Mouse (Mus musculus): ENCODE measurements at regions not wholly inside any gene's neighbourhood (a gene's known extent, or its start where the extent isn't known, plus 50 kb on each side); places are given as distances from the start of the nearest gene placed in this dataset.
A peak's percentile ranks its signal among the peaks of the same experiment; 100 is the strongest.

DNA sequence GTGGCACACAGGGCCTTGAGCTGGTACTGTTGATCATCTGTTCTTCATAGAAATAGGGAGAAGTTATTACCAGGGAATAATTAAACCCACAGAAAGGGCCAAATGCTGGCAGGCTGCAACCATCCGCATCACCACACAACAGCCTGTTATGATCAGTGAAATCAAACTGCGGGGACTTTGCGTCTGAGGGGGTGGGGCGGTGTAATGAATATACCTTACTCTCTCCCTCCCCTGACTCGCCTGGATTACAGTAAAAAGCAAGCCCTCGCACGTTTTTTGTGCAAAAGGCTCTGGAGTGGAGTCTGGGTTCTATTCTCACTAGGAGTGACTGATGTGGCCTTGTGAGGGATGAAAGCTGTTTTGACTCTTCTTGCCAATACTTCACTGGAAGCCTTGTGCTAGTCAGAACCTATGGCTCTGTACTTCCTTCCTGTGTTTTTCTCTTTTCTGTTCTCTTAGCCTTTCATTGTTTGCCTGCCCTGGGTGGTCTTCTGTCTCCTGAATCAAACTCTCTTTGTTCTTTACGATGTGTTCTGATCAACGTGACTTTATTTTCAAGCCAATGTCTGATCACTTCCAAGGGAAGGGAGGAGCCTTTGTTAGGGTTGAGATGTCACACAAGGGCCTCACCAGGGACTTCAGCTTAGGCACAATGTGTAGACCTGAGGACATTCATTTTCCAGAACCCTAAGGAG, 172.4 kb downstream of the Dact1 start:
- no peak for DNase-seq

DNA sequence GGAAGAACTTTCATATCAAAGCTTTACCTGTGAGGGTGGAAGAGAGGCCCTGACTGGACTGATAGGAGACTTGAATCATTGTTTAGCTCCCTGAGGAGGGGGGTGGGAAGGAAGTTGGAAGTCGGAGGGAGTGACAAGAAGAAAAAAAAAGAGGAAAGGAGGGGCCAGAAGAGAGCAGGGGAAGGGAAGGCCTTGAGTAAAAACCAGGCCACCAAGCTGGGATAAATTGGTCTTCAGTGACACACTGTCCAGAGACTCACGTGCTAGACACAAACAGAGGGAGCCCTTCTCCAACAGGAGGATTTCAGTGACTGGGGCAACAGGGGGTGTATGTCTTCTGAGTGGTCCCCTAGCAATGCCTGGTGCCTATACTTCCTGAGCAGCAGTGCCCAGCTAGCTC, 172.9 kb downstream of the Dact1 start:
- no peak for DNase-seq

GRCm38 (mm10) chr12:71483536-71484165, 174.0 kb downstream of the Dact1 start:
- DNase-seq = no peak

DNA sequence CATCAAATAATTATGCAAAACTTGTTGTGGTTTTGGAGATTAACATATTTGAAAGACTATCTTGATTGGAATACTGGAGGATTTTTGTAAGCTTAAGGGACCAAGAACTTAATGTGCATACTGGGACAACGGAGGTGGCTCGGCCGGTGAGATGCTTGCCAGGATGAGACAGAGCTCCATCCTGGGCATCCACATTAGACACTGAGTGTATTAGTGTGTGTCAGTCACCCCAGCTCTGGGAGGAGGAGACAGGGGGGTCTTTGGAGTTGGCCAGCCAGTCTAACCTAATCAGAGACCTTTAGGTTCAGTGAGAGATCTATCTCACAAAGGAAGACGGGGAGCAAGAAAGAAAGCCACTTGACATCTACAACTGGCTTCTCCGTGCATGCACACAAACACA, 174.6 kb downstream of the Dact1 start:
- no peak for DNase-seq

GRCm38 (mm10) chr12:71486078-71486477, 176.4 kb downstream of the Dact1 start:
- no peak for DNase-seq

DNA sequence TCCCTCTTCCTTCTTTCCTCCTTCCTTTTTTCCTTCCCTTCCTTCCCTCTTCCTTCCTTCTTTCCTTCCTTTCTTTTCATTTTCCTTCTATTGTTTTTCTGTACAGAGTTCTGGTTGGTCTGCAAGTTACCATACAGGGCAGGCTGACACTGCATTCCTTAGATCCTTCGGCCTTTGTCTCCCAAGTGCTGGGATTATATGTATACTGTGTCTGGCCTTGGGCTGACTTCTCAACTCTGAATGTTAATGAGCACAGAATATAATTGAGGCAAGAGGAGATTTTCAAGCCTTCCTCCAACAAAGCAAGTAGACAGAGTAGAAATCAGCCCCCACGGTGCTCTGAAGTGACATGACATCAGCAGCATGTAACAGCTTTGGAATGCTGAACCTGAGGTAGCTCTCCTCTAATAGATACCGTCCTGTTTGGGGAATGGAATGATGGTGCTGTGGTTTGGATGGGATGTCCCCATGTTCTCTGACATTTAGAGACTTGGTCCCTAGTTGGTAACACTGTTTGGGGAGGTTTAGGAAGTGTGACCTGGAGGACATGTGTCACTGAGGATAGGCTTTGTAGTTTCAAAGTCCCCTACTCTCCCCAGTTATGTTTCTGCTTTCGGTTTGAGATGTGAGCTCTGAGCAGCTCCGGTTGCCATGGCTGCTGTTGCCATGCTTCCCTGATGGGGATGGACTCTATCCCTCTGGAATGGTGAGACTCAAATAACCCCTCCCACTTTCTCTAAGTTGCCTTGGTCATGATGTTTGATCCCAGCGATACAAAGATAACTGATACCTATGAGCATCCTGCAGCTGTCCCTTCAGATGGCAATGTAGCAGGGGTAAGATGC, 178.1 kb downstream of the Dact1 start:
- DNase-seq = no peak

- no peak for DNase-seq
These were observed 179.6 kb downstream of the Dact1 start for GRCm38 (mm10) chr12:71489295-71489694.

DNA sequence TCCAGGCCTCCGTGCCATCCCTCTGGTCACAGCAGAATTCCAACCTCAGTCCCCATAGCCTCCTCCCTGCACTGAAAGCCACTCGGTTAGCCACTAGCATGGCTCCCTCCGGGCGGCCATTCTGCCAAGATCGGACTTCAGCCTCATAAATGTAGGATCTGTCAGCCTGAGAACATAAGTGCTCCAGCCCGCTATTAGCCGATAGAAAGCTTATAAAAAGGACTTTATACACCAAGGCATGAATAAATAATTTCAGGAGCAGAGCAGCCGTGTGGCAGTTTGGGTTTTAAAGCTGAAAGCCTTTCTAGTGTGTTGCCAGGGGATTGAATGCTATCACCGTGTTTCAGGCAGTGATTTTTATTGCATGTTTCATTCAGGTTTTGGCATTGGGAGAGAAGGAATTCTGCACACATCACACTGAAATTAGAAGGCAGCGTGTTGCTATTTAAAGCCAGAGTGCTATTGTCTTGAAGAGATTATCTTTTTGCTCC, 185.2 kb downstream of the Dact1 start:
- no peak for DNase-seq

GRCm38 (mm10) chr12:71498246-71499029, 188.8 kb downstream of the Dact1 start:
- peak; percentile 10 to 23 for DNase-seq

- no peak for DNase-seq
These were observed 191.7 kb downstream of the Dact1 start for GRCm38 (mm10) chr12:71501299-71501810.

DNA sequence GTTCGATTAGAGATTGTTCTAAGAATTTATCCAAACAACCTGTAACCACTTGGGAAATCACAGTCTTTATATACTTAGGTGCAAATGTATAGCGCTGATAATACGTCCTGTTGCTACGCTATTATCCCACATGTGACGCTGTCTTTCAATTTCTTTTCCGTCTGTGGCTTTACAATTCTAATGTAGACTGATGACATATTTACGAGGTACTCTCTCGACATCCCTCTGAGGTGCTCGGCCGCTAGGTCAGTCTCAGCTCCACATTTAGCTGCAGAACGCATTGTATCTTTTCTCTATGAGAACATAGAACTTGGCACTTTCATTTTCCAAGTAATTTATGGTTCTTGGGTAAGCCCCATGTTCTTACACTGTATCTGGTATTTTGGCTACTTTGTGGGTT, 193.6 kb downstream of the Dact1 start:
- no peak for DNase-seq

- DNase-seq = no peak
These were observed 196.5 kb downstream of the Dact1 start for GRCm38 (mm10) chr12:71506206-71506605.

DNA sequence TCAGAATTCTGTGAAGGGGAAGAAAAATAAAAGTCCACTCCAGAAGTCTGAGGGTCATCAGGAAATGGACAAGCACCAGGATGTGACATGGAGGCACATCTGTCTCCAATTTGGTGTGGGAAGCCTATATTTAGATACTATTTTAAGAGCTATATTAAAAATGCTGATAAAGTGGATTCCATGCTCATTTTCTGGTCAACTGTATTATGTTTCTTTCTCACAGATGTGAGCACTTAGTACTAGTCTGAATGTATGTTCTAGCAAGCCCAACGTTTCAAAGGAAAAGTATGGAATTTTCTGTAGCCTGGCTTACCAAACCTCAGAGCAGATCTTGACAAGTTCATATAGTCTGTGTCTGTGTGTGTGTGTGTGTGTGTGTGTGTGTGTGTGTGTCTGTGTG, 197.0 kb downstream of the Dact1 start:
- no peak for DNase-seq

DNA sequence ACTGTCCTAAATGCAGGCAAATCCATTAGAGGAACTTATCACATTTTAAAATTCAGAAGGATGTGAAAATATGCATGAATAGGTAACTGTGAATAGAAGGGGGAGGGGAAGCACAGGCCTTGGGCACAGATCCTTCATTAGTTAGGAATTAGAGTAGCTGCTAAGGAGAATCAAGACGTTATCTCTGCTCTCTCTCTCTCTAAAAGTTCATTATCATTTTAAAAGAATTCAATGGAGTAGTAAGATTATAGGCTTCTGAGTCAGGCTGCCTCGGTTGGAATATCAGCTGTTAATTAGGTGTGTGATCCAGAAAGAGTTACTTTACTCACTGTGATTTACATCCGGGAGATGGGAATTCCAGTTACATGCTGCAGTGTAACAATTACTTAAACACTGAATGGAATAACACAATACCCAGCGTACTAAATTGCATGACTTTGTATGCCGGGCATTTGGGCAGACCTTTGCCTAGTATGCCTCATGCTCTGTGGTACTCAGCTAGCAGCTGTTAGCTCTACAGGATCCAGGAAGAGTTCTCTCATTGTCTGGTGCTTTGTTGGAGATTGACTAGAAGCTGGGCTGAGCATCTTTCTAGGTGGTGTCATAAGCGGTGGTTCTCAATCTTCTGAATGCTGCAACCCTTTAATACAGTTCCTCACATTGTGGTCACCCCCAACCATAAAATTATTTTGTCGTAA, 203.4 kb downstream of the Dact1 start:
- no peak for DNase-seq

- no peak for DNase-seq
These were observed 209.8 kb downstream of the Dact1 start for GRCm38 (mm10) chr12:71519520-71519919.

DNA sequence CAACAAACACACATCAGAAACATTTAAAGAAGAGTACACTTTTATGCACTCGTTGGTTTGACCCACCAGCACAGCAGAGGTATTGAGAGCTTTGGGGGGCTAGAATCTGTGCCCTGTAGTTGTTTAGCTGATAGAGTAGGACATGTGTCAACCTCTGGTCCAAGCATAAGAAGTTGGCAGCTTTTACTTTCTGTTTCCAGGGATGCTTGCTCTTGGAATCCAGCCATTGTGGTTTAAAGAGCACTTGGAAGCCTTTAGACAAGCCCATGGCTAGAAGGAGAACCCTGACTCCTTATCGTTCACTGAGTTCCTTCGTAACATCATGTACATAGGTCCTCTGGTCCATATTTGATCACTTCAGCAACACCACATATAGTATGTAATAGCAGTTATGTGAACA, 212.3 kb downstream of the Dact1 start:
- no peak for DNase-seq

DNA sequence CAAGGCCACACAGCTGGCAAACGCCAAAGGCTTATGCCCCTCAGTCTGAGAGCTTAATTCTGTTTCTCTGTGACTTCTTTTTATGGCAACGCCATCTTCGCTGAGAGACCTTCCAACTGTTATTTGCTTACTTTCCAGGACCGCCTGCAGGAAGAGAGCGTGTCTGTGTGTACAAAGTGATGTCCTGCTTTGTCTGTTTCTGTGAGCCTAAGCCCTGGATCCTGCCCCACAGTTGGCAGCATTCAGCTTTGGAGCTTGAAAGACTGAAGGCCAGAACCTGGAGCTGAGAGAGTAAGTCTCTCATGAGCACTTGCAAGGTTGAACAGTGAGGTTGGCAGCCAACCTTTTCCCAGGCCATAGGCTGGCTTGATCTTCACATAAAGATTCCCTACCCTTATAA, 212.8 kb downstream of the Dact1 start:
- peak; percentile 3 to 7 for DNase-seq

DNA sequence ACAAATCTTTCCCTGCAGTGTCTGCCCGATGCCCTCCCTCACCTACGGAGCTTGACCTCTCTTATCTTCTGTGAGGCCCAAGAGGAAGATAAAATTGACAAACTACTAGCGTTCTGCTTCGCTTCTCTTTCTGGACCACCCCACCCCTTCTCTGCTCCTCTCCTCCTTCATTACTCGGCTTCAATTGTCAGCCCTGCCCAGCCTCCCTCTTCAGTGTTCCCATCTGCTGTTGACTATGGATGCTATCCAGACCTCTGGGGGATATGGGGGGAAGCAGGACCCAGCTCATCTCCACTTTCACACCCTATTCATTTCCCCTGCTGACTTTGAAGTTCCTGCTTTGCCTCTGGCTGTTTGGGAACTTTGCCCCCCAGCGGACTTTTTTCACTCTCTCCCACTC, 214.5 kb downstream of the Dact1 start:
- no peak for DNase-seq

GRCm38 (mm10) chr12:71525255-71525927, 215.7 kb downstream of the Dact1 start:
- DNase-seq = no peak

GRCm38 (mm10) chr12:71526623-71527022, 216.9 kb downstream of the Dact1 start:
- no peak for DNase-seq

- DNase-seq = no peak
These were observed 222.5 kb downstream of the Dact1 start for GRCm38 (mm10) chr12:71532161-71532560.

Data from adrenal gland, postnatal 36 days (tissue).